Mouse (Mus musculus) B cell, adult 2 months (primary cell): ENCODE measurements around the gene Slc5a10.

Experiments used
- DNase-seq, 2 experiments: peaks; one replicate each; pipeline ENCODE4 v3.0.0; 2022

Gene Slc5a10

GRCm38 (mm10) chr11:61667248-61667647 lies 53.4 kb downstream of the Slc5a10 start:
- no peak for DNase-seq

GRCm38 (mm10) chr11:61665991-61666799 lies 54.4 kb downstream of the Slc5a10 start:
- DNase-seq = peak; percentile 62 to 65

- no peak for DNase-seq
Measured at GRCm38 (mm10) chr11:61665401-61665800, 55.2 kb downstream of the Slc5a10 start.

- DNase-seq = no peak
Measured at GRCm38 (mm10) chr11:61662189-61662588, 58.4 kb downstream of the Slc5a10 start.

GRCm38 (mm10) chr11:61660806-61661392 lies 59.7 kb downstream of the Slc5a10 start:
- DNase-seq = peak; percentile 62 to 64

- no peak for DNase-seq
Measured at GRCm38 (mm10) chr11:61660001-61660400, 60.6 kb downstream of the Slc5a10 start.

GRCm38 (mm10) chr11:61659011-61659858 lies 61.4 kb downstream of the Slc5a10 start:
- DNase-seq = peak in 1 of 2 experiments; percentile 41

- no peak for DNase-seq
Measured at GRCm38 (mm10) chr11:61658360-61658922, 62.2 kb downstream of the Slc5a10 start.

GRCm38 (mm10) chr11:61657432-61657831 lies 63.2 kb downstream of the Slc5a10 start:
- DNase-seq = peak; percentile 58 to 62

- DNase-seq = peak; percentile 60 to 66
Measured at GRCm38 (mm10) chr11:61656148-61656850, 64.3 kb downstream of the Slc5a10 start.

- DNase-seq = no peak
Measured at GRCm38 (mm10) chr11:61655649-61656048, 65.0 kb downstream of the Slc5a10 start.

GRCm38 (mm10) chr11:61654786-61655311 lies 65.8 kb downstream of the Slc5a10 start:
- DNase-seq = no peak

GRCm38 (mm10) chr11:61653568-61653967 lies 67.1 kb downstream of the Slc5a10 start:
- no peak for DNase-seq

GRCm38 (mm10) chr11:61652686-61653447 lies 67.8 kb downstream of the Slc5a10 start, which contains the start of gene Grap:
TSS of gene Grap (plus strand) at chr11:61653265.
- DNase-seq = peak; percentile 77 to 81

- DNase-seq = no peak
Measured at GRCm38 (mm10) chr11:61652216-61652615, 68.4 kb downstream of the Slc5a10 start.

- DNase-seq = no peak
Measured at GRCm38 (mm10) chr11:61650470-61651265, 70.0 kb downstream of the Slc5a10 start.

GRCm38 (mm10) chr11:61649626-61650025 lies 71.0 kb downstream of the Slc5a10 start:
- no peak for DNase-seq

GRCm38 (mm10) chr11:61649163-61649580 lies 71.5 kb downstream of the Slc5a10 start:
- DNase-seq = no peak

- DNase-seq = peak; percentile 53 to 55
Measured at GRCm38 (mm10) chr11:61648749-61649115, 71.9 kb downstream of the Slc5a10 start.
